Mouse (Mus musculus) megakaryocyte, embryonic 14.5 days (primary cell): ENCODE results near the gene Ccr6. TPM values are rescaled to one million over a fixed set of nuclear protein-coding genes. Genes with fewer than 3 reads are reported as not detected.
A peak's percentile ranks its signal among the peaks of the same experiment; 100 is the strongest.

Experiments used
- H3K27me3 ChIP-seq: replicated peaks from 2 replicates; pipeline ENCODE3; 2012; ENCODE audit warnings: inconsistent platforms
- H3K36me3 ChIP-seq: replicated peaks from 2 replicates; pipeline ENCODE3; 2012; ENCODE audit warnings: low read length, inconsistent platforms, mixed read lengths
- H3K4me1 ChIP-seq: 2 replicates; pipeline ENCODE4 v1.6.1; 2012; ENCODE audit warnings: inconsistent platforms
- H3K4me3 ChIP-seq: replicated peaks from 2 replicates; pipeline ENCODE3; 2012; ENCODE audit warnings: moderate library complexity, mild to moderate bottlenecking, inconsistent platforms
- H3K9me3 ChIP-seq: 2 replicates; pipeline ENCODE4 v1.6.1; 2012; ENCODE audit warnings: inconsistent platforms
- FLI1 ChIP-seq: IDR thresholded peaks from 2 replicates; pipeline ENCODE4 v1.6.1; 2012; ENCODE audit warnings: low read length, inconsistent platforms, mixed read lengths
- GATA1 ChIP-seq: IDR thresholded peaks from 3 replicates; pipeline ENCODE4 v1.6.1; 2012; ENCODE audit warnings: mixed read lengths, low read length, inconsistent platforms, borderline replicate concordance
- polyA plus RNA-seq: library from polyadenylated mRNA; stranded (reverse); fragments of >175 nt; gene quantifications from 2 replicates; pipeline ENCODE4 v1.2.3, GENCODE M21; 2012; ENCODE audit warnings: low replicate concordance; ENCODE audit not compliant: insufficient read depth

The Ccr6 gene
- polyA plus RNA-seq, 1 experiment = not detected

DNA sequence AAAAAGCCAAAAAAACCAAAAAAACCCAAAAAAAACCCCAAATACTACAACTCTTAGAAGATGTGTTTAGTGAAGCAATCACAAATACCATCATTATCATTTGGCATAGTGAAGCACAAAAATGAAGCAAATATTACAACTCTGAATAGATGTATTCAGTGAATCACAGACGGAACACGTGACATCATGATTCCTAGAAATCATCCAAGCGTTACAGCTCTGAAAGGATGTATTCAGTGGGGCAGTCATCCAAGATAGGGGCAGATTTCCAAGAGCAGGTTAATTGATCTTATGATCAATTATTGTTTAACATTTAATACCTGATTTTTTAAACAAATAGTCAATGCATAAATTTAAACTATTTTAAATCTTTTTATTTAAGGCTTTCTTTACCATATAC, 41.4 kb downstream of the Ccr6 start:
- peaks cover 7% of the 10 kb centered on the region for H3K9me3 ChIP-seq
- TF ChIP-seq FLI1 (no peak), GATA1 (no peak)
- peaks cover 14% of the 10 kb centered on the region for H3K4me1 ChIP-seq
- H3K4me3 ChIP-seq = no peak overlapping the region
- no peaks in the 10 kb centered on the region for H3K36me3 ChIP-seq
- H3K27me3 ChIP-seq = peaks cover 28% of the 10 kb centered on the region

DNA sequence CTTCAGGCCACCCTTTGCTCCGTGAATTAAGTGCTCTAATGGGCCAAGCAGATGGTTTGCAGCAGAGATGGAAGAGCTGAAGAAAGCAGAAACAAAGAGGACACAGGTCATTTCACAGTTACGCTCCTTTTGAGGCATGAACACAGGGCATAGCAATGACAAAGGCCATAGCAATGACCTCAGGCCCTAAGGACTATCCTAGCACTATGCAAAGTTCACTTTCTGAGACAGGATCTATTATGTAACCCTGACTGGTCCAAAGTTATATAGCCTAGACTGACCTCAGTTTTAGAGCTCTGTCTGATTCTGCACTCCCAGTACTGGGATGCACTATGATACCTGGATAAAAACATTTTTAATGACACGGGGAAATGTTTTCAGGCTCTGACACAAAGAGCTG, 42.5 kb downstream of the Ccr6 start:
- Histone ChIP-seq H3K36me3 (no peaks in the 10 kb centered on the region), H3K9me3 (peaks cover 7% of the 10 kb centered on the region), H3K27me3 (peaks cover 18% of the 10 kb centered on the region), H3K4me3 (no peak overlapping the region), H3K4me1 (peaks cover 11% of the 10 kb centered on the region)
- TF ChIP-seq GATA1 (no peak), FLI1 (no peak)

DNA sequence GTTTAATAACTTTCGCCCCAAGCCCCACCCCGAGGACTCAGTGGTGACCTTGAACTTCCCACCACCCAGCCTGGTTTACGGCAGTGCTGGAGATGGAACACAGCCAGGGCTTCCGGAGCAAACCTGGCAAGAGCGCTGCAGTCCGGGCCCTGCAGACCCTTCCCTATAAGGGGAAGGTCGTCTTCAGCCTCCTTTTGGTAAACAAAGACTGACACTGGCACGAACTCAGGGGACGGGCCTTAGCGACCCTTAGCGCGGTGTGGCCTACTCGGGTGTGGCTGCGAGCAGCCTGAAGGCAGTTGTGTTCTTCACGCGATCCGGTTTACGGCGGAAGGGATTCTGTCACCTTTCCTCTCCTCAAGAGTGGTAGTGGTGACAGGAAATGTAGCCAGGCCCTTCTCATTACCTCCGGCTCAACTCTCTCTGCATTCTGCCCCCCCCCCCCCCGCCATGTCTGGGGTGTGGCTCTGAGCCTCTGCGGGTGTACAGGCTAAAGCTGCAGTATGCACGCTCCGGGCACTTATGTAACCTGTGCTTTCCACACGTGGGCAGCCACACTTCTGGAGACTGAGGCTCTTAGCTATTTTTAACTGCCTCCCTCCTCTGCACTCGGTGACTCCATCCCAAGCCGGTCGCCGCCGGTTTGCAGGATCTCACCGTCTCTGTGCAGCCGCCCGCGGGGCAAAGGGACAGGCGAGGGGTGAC, 47.1 kb downstream of the Ccr6 start, which contains the start of gene Mpc1:
TSS of gene Mpc1 (plus strand) at position 84 of the 705 bp plus-strand sequence.
- peaks cover 29% of the 10 kb centered on the region for H3K4me1 ChIP-seq
- H3K4me3 ChIP-seq = peak within 1 kb of the TSS; percentile 100
- H3K36me3 ChIP-seq = peaks cover 6% of the 10 kb centered on the region
- peaks cover 7% of the 10 kb centered on the region for H3K9me3 ChIP-seq
- TF ChIP-seq GATA1 (no peak), FLI1 (no peak)
- peaks cover 2% of the 10 kb centered on the region for H3K27me3 ChIP-seq

DNA sequence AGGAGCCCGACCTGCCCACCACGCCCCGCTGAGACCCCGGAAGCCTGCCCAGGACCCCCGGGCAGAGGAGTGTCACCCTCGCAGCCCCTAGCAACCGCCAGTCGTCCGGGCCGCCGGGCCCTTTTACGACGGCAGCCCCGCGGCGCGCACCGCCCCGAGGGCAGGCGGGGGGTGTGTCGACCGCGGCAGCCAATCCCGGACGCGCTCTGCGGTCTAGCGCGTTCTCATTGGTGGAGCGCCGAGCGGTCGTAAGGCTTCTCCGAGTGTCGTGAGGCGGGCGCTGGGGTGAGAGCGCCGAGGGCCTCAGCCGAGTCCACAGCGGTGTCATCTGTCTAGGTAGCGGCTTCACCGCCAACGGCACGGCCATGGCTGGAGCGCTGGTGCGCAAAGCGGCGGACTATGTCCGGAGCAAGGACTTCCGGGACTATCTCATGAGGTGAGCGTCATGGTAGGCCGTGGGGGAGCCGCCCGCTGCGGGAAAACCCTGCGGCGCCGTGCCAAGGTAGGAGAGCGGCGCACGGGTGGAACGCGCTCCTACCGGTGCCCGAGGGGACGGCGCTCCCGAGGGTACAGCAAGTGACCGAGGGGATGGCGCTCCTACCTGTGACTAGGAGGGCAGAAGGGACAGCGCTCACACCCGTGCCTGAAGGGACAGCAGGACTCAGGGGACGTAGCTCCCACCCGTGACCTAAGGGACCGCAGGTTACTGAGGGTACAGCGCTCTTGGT, 47.8 kb downstream of the Ccr6 start:
- Histone ChIP-seq H3K27me3 (peaks cover 2% of the 10 kb centered on the region), H3K36me3 (peaks cover 9% of the 10 kb centered on the region), H3K9me3 (peaks cover 7% of the 10 kb centered on the region), H3K4me3 (peak overlapping the region; percentile 100), H3K4me1 (peaks cover 29% of the 10 kb centered on the region)
- no peak for TF ChIP-seq FLI1
- no peak for TF ChIP-seq GATA1

DNA sequence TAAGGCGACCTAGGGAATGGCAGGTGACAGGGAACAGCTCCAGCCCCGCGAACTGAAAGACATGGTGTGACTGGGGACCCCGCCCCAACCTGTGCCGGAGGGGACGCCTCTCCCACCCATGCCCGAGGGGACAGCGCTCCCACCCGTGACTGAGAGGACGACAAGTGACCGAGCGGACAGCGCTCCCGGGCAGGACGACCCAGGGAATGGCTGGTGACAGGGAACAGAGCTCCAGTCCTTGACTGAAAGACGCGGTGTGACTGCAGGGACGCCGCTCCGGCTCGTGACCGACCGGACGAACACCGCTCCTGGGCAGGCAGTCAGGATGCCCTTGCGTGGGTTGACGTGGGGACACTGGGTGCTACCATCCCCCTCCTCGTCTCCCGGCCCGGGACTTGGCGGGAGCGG, 48.4 kb downstream of the Ccr6 start:
- Histone ChIP-seq H3K36me3 (peaks cover 15% of the 10 kb centered on the region), H3K9me3 (peaks cover 11% of the 10 kb centered on the region), H3K27me3 (peaks cover 2% of the 10 kb centered on the region), H3K4me1 (peaks cover 29% of the 10 kb centered on the region), H3K4me3 (peak overlapping the region; percentile 100)
- TF ChIP-seq GATA1 (no peak), FLI1 (no peak)

DNA sequence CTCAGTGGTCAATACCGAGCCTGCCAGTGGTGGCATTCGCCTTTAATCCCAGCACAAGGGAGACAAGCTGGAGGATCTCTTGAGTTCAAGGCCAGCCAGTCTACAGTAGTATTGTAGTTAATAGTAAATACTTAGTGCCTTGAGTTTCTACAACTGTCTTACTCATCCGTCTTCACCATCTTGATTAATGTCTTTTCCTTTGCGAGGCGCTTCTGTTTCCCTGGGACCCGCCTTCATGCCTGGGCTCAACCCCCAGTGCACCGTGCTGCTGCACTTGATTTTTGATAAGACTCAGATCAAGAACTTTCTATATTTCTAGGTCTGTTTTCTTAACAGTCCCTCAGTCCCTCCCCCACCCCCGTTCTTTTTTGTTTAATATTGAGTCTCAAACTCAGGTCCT, 49.2 kb downstream of the Ccr6 start:
- TF ChIP-seq GATA1 (no peak), FLI1 (no peak)
- Histone ChIP-seq H3K4me3 (peak overlapping the region; percentile 100), H3K27me3 (peaks cover 2% of the 10 kb centered on the region), H3K9me3 (peaks cover 15% of the 10 kb centered on the region), H3K4me1 (peaks cover 36% of the 10 kb centered on the region), H3K36me3 (peaks cover 23% of the 10 kb centered on the region)

DNA sequence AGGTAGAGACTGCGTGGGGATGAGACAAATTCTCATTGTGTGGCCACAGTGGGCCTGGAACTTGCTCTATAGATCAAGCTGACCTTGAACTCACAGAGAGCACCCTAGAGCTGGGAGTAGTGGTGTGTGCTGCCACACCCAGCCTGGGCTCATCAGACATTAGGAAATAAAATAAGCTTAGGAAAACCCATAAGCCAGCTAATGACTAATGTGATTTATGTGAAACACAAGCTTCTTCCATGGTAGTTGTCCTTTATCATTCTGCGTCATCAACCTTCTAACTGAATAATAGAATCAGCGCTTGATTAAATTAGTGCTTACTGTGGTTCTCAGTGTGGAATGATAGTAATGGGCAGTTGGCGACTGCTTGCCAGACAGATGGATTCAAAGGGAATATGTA, 51.1 kb downstream of the Ccr6 start:
- H3K36me3 ChIP-seq = peaks cover 30% of the 10 kb centered on the region
- H3K4me1 ChIP-seq = peaks cover 42% of the 10 kb centered on the region
- H3K9me3 ChIP-seq = peaks cover 8% of the 10 kb centered on the region
- no peak overlapping the region for H3K4me3 ChIP-seq
- TF ChIP-seq GATA1 (no peak), FLI1 (no peak)
- H3K27me3 ChIP-seq = no peaks in the 10 kb centered on the region

DNA sequence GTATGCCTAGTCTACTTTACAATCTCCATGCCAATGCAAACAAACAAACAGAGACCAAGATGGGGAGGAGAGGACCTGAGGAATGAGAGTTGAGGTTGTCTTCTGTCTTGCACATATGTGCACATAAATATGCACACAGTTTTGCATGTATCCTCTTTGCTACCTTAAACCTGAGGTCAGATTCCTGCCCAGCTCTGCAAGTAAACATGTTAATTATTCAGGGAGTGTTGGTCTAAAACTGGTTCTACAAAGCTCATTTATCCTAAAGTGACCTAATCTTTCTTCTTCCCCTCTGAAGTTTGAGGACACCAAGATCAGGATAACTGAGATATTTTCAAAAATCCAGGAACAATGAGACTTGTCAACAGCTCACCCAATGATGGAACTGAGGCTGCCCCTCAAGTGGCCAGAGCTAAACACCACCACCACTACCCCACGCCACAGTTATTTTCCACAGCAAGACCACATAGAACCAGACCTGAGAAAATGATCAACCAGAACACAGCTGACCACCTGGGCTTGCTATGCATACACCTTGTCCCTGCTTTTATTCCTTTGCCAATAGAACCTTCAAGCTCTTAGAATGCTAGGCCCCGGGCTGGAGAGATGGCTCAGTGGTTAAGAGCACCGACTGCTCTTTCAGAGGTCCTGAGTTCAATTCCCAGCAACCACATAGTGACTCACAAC, 54.3 kb downstream of the Ccr6 start:
- peaks cover 8% of the 10 kb centered on the region for H3K9me3 ChIP-seq
- TF ChIP-seq GATA1 (no peak), FLI1 (no peak)
- H3K27me3 ChIP-seq = no peaks in the 10 kb centered on the region
- H3K4me1 ChIP-seq = peaks cover 24% of the 10 kb centered on the region
- no peak overlapping the region for H3K4me3 ChIP-seq
- H3K36me3 ChIP-seq = peaks cover 46% of the 10 kb centered on the region

DNA sequence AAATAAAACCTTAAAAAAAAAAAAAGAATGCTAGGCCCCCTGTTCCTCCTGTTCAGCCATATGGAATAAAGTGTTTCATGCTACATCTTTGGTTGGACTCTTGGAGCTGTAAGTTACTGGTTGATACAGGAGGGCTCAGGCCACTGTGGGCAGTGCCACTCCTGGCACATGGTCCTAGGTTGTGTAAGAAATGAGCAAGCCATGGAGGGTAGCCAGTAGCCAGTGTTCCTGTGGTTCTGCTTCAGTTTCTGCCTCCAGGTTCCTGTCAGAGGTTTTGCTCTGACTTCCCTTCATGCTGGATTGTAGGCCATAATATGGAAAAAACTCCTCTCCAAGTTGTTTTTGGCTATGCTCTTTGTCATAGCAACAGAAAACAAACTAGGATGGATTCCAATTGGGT, 54.9 kb downstream of the Ccr6 start:
- TF ChIP-seq GATA1 (no peak), FLI1 (no peak)
- H3K9me3 ChIP-seq = peaks cover 8% of the 10 kb centered on the region
- no peaks in the 10 kb centered on the region for H3K27me3 ChIP-seq
- H3K4me3 ChIP-seq = no peak overlapping the region
- H3K4me1 ChIP-seq = peaks cover 22% of the 10 kb centered on the region
- H3K36me3 ChIP-seq = peaks cover 50% of the 10 kb centered on the region
